Mouse (Mus musculus) liver, embryonic 14.5 days (tissue): ENCODE data around the gene Gm21887. TPM values are rescaled to one million over a fixed set of nuclear protein-coding genes. Genes with fewer than 3 reads are reported as not detected.
A peak's percentile ranks its signal among the peaks of the same experiment; 100 is the strongest.
"Not testable (repeated sequence)": the region's sequence is repeated elsewhere in the genome, so short reads cannot be mapped to it uniquely, and the experiment has no call there.

ENCODE experiments used
- ATAC-seq: fragments of 200-750 bp; cut with Nextera tagmentation; 2 replicates; pipeline ENCODE4 v1.8.0; 2017; ENCODE audit warnings: moderate number of reproducible peaks, mild to moderate bottlenecking, moderate library complexity; ENCODE audit not compliant: insufficient read depth
- DNase-seq, 3 experiments: peaks; one replicate each; pipeline ENCODE4 v3.0.0-alpha.2; 2012 to 2013; ENCODE audit warnings: low read depth in 3 of 3, low spot score in 3 of 3
- H3K27ac ChIP-seq: fragments of 300-500 bp; sonication (generic); 2 replicates; pipeline ENCODE4 v1.5.1; 2014; ENCODE audit warnings: moderate library complexity, mild to moderate bottlenecking, control low read depth, inconsistent platforms
- H3K27me3 ChIP-seq: fragments of 300-500 bp; sonication (generic); 2 replicates; pipeline ENCODE4 v1.6.1; 2014; ENCODE audit warnings: mild to moderate bottlenecking, low read length, moderate library complexity; ENCODE audit not compliant: control insufficient read depth, insufficient read depth
- H3K36me3 ChIP-seq: fragments of 300-500 bp; sonication (generic); replicated peaks from 2 replicates; pipeline ENCODE4 v1.6.1; 2014; ENCODE audit warnings: low read depth; ENCODE audit not compliant: control insufficient read depth, insufficient read depth
- H3K4me1 ChIP-seq, 2 experiments: fragments of 200-500 bp in 1 of 2; fragments of 300-500 bp in 1 of 2; sonication (generic) in 1 of 2; replicated peaks; 2 replicates each; pipeline ENCODE4 v1.6.1; 2012 to 2014; ENCODE audit warnings: antibody characterized with exemption in 1 of 2, inconsistent platforms in 1 of 2, low read length in 1 of 2; ENCODE audit not compliant: control insufficient read depth in 2 of 2, insufficient read depth in 2 of 2
- H3K4me2 ChIP-seq: fragments of 300-500 bp; sonication (generic); 2 replicates; pipeline ENCODE4 v1.6.1; 2014; ENCODE audit warnings: low read depth, mild to moderate bottlenecking, control low read depth, moderate library complexity
- H3K4me3 ChIP-seq, 2 experiments: fragments of 200-500 bp in 1 of 2; fragments of 300-500 bp in 1 of 2; sonication (generic) in 1 of 2; 2 replicates each; pipeline ENCODE4 v1.5.1; 2012 to 2014; ENCODE audit warnings: low read depth in 2 of 2, low read length in 2 of 2, mild to moderate bottlenecking in 2 of 2, control low read depth in 1 of 2, inconsistent platforms in 1 of 2, moderate library complexity in 1 of 2; ENCODE audit not compliant: insufficient read depth in 1 of 2
- H3K9ac ChIP-seq: fragments of 300-500 bp; sonication (generic); replicated peaks from 2 replicates; pipeline ENCODE4 v1.6.1; 2014; ENCODE audit warnings: mild to moderate bottlenecking, control low read depth, moderate library complexity
- H3K9me3 ChIP-seq: fragments of 300-500 bp; sonication (generic); 2 replicates; pipeline ENCODE4 v1.6.1; 2016; ENCODE audit warnings: low read length, mixed read lengths; ENCODE audit not compliant: control insufficient read depth
- WGBS: fragments of 180-500 bp; shearing (Covaris S2); extraction: QIAGEN DNeasy Blood & Tissue Kit; methylation state at CpG from one replicate; pipeline ENCODE4 v1.1.7; 2014; ENCODE audit not compliant: insufficient replicate concordance; 5-methylcytosine and 5-hydroxymethylcytosine counted together
- polyA plus RNA-seq, 2 experiments: library from polyadenylated mRNA; depleted of rRNA in 1 of 2; stranded (reverse) in 1 of 2; unstranded in 1 of 2; fragments of >200 nt; fragmentation: Nextera tagmentation in 1 of 2; extraction: Ambion mirVana in 1 of 2; gene quantifications; 2 replicates each; pipeline versions ENCODE4 v1.2.1 to v1.2.3; 2012 to 2014

Gm21887 gene
- polyA plus RNA-seq, 2 experiments: 36.2 to 94.3 TPM

- Histone ChIP-seq H3K36me3 (peaks cover 36% of the 10 kb centered on the region), H3K9me3 (peaks cover 23% of the 10 kb centered on the region)
- not testable (repeated sequence) for H3K4me1 ChIP-seq, H3K4me3 ChIP-seq, H3K27me3 ChIP-seq, H3K4me2 ChIP-seq, H3K9ac ChIP-seq, H3K27ac ChIP-seq, ATAC-seq
- WGBS: 84% methylated on average over 21 of the region's 21 CpGs
- DNase-seq: peak in 1 of 3 experiments; percentile 24
These were observed 24.6 kb upstream of the Gm21887 start for GRCm38 (mm10) chrX:169984853-169985252.

- H3K36me3 ChIP-seq: peaks cover 42% of the 10 kb centered on the region
- not testable (repeated sequence) for ATAC-seq
- WGBS: 83% methylated on average over 18 of the region's 18 CpGs
These were observed 23.7 kb upstream of the Gm21887 start for GRCm38 (mm10) chrX:169985796-169986195.

DNA sequence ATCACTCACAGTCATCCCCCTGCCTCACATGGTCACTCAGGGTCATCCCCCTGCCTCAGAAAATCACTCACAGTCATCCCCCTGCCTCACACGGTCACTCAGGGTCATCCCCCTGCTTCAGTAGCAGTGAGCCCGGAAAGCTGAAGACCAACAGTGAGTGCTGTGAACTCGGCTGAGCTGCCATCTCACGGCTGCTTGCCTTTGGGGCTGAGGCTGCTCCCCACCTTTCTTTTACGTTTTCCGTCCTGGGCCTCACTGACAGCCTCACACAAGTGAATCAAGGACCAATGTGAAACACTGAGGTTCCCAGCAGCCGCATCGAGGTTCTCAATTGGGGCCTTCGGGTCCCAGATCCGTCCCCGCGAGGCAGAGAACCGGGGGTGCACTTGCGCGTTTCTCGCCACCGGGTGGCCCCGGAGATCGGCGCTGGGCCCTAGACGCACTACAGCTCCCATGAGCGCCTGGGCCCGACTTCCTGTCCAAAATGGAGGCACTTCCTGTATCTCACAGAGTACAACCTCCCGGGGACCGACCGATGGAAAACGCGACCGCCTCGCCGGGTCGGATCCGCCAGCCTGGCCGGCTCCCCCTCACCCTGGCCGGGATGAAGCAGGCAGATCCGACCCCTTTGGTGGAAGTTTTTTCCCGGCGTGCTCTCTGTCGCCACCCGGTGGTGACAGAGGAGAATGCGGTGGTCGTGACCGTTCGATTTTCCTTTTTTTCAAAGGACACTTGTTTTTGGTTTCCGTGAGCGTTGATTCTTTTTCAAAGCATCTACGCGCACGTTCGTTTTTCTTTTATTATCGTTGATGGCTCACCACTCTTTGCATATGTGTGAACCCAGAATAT, 22.7 kb upstream of the Gm21887 start:
- H3K27ac ChIP-seq, H3K4me1 ChIP-seq, H3K27me3 ChIP-seq: not testable (repeated sequence)
- H3K36me3 ChIP-seq: peaks cover 42% of the 10 kb centered on the region
- whole genome bisulfite sequencing: 31% methylated on average over 51 of the region's 51 CpGs
- peak in 1 of 3 experiments; percentile 70 for DNase-seq
- H3K4me3 ChIP-seq: peak overlapping the region; percentile 23 to 34
- peak overlapping the region; percentile 62 for H3K4me2 ChIP-seq
- ATAC-seq: peak; percentile 77
- H3K9me3 ChIP-seq: peaks cover 31% of the 10 kb centered on the region
- H3K9ac ChIP-seq: peak overlapping the region; percentile 39

More at GRCm38 (mm10) chrX:169985796-169986195, 23.7 kb upstream of the Gm21887 start:
- not testable (repeated sequence) for H3K9ac ChIP-seq, H3K27me3 ChIP-seq, H3K4me1 ChIP-seq, H3K4me2 ChIP-seq, H3K4me3 ChIP-seq, H3K27ac ChIP-seq
- H3K9me3 ChIP-seq: peaks cover 31% of the 10 kb centered on the region
- DNase-seq: peak in 1 of 3 experiments; percentile 27

- H3K9me3 ChIP-seq: peaks cover 31% of the 10 kb centered on the region
- not testable (repeated sequence) for H3K9ac ChIP-seq, H3K27ac ChIP-seq, ATAC-seq, H3K4me1 ChIP-seq, H3K27me3 ChIP-seq
- H3K4me2 ChIP-seq: peak overlapping the region; percentile 35
- peak in 1 of 3 experiments; percentile 45 for DNase-seq
- WGBS: 76% methylated on average over 28 of the region's 28 CpGs
- peaks cover 42% of the 10 kb centered on the region for H3K36me3 ChIP-seq
- H3K4me3 ChIP-seq: peak overlapping the region in 1 of 2 experiments; percentile 34; a peak in 2 of 4 replicates
These were observed 22.1 kb upstream of the Gm21887 start for GRCm38 (mm10) chrX:169987368-169987837.

DNA sequence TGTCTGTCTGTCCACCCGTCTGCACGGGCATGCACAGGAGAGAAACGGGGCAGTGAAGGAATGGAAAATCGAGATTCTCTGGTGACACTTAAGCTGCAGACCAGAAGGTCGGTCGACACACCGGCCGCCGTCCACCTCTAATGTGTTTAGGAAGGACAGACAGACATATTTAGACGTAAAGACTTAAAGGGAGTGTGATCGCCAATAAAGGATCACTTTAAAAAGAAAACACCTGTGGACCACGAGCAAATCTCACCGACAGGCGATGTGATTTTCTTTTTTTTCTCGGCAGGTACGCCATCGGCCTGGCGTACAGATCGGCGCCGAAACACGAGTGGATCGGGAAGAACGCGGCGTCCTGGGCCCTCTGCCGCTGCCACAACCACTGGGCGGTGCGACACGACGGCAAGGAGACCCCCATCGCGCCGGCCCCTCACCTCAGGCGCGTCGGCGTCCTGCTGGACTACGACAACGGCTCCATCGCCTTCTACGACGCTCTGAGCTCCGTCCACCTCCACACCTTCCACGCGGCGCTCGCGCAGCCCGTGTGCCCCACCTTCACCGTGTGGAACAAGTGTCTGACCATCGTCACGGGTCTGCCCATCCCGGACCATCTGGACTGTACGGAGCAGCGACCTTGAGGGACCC, 20.8 kb upstream of the Gm21887 start:
- H3K4me3 ChIP-seq, H3K4me2 ChIP-seq, H3K27ac ChIP-seq, H3K4me1 ChIP-seq, H3K9ac ChIP-seq, H3K27me3 ChIP-seq, ATAC-seq: not testable (repeated sequence)
- peaks cover 42% of the 10 kb centered on the region for H3K36me3 ChIP-seq
- peak in 2 of 3 experiments; percentile 28 to 33 for DNase-seq
- H3K9me3 ChIP-seq: peaks cover 33% of the 10 kb centered on the region
- 81% methylated on average over 56 of the region's 56 CpGs for WGBS

- not testable (repeated sequence) for H3K4me1 ChIP-seq, H3K4me2 ChIP-seq, ATAC-seq, H3K27me3 ChIP-seq, H3K27ac ChIP-seq, H3K4me3 ChIP-seq, H3K9ac ChIP-seq
- 72% methylated on average over 8 of the region's 8 CpGs for WGBS
- Histone ChIP-seq H3K36me3 (peaks cover 40% of the 10 kb centered on the region), H3K9me3 (peaks cover 33% of the 10 kb centered on the region)
- DNase-seq: peak in 2 of 3 experiments; percentile 41 to 49
These were observed 20.3 kb upstream of the Gm21887 start for GRCm38 (mm10) chrX:169989219-169989595.

GRCm38 (mm10) chrX:169989691-169990631, 19.5 kb upstream of the Gm21887 start:
- DNase-seq: peak in 2 of 3 experiments; percentile 33 to 46
- H3K36me3 ChIP-seq: peaks cover 33% of the 10 kb centered on the region
- not testable (repeated sequence) for H3K4me3 ChIP-seq, H3K4me1 ChIP-seq, H3K9ac ChIP-seq, H3K27ac ChIP-seq, H3K27me3 ChIP-seq, ATAC-seq
- WGBS: 55% methylated on average over 56 of the region's 56 CpGs
- peaks cover 37% of the 10 kb centered on the region for H3K9me3 ChIP-seq
- H3K4me2 ChIP-seq: peak overlapping the region; percentile 8
